Mouse (Mus musculus): ENCODE results near the gene Tgfbr2. TPM values are rescaled to one million over a fixed set of nuclear protein-coding genes. Genes with fewer than 3 reads are reported as not detected.

The Tgfbr2 gene
- polyA plus RNA-seq, 1 experiment from 2014 or later = 6.9 TPM

DNA sequence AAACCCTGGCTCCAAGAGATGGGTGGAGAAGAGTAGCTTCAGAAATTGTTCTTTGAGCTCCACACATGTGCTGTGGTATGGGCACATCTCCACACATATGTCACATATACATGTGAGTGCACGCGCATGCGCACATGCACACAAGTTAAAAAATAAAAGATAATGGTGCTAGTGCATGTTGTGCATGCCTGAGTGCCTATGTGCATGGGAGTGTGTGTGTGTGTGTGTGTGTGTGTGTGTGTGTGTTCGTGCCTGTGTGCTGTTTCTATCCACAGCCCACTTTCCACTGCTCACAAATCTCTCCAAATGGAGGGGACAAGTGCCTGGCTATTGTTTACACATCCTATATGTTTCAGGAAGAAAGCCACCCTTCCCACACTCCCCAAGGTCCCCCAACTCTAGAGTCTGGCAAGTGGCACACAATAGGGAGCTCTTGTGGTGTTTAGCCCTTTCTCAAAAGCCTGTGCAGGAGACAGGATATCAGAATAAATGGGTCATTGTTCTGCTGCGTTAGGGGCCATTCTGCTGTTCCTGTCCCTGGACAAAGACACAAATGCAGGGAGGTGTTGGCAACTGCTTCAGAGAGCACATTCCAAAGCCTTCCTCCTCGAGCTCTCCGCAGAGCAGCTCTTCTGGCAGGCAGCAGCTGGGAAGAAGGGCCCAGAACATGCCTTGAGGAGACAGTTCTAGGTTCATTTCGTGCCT, 37.9 kb upstream of the Tgfbr2 start:
- H3K9me3 ChIP-seq (replicated peaks) = no peaks in the 10 kb centered on the region
- H3K27me3 ChIP-seq (replicated peaks) = no peaks in the 10 kb centered on the region
- no peaks in the 10 kb centered on the region for H3K4me1 ChIP-seq
- no peaks in the 10 kb centered on the region for H3K36me3 ChIP-seq
- no peak overlapping the region for H3K27ac ChIP-seq
- ATAC-seq = no peak
- H3K4me3 ChIP-seq = no peak overlapping the region
- H3K4me2 ChIP-seq = no peak overlapping the region
- WGBS (ENCODE audit: insufficient replicate concordance) = 63% methylated on average over 8 of the region's 8 CpGs
- no peak overlapping the region for H3K9ac ChIP-seq

DNA sequence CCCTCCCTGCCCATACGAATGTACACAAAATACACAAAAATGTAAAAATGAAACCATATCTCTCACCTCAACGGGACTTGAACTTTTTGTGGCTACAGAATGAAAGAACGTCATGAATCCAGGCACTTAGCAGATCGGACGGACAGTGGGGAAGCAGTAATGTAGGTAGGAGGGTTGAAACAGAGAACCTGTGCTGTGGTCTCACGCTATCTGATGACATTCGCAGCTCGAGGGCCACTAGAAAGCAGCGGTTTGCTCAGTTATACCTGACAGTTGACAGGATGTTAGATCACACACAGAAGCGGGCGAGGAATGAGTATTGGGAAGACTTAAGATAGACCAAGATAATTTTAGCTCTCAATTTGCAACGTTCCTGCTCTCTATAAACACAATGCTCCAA, 36.9 kb upstream of the Tgfbr2 start:
- Histone ChIP-seq H3K9me3 (replicated peaks) (no peaks in the 10 kb centered on the region), H3K4me2 (no peak overlapping the region), H3K4me3 (no peak overlapping the region), H3K4me1 (no peaks in the 10 kb centered on the region), H3K9ac (no peak overlapping the region), H3K27me3 (replicated peaks) (no peaks in the 10 kb centered on the region), H3K36me3 (no peaks in the 10 kb centered on the region), H3K27ac (no peak overlapping the region)
- ATAC-seq = no peak
- 60% methylated on average over 12 of the region's 12 CpGs for WGBS (ENCODE audit: insufficient replicate concordance)

DNA sequence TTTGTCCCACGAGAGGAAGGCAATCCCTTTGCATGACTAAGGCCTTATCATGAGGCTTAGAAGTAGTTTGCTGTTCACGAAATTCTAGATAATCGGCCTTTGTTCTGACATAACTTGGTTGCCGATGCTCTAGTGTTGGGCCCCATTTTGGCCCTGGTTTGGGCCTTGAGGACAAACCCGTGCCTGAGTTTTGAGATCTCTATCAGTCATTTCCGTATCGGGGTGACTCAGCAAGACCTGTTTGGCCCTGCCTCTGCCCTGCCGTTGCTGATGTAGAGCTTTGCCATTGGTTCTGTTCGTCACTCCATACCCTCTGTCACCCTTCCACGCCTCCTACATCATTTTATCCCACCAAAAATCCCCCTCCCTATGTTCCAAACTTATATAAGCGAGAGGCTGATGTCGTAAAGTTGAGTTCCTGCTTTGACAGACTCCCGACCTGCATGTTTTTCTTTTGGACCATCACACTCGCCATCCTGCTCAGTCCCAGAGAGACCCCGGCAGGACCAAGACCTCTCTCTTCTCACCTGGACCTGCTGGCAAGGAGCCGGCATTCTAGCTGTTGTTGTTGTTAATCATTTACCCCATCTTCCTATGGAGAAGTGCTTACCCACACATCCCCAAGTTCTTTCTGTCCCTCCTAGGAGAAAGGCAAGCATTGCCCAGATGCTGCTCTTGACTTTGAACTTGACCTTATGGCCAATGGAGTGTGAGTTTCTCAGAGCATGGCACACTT, 33.2 kb upstream of the Tgfbr2 start:
- Histone ChIP-seq H3K9ac (no peak overlapping the region), H3K9me3 (replicated peaks) (no peaks in the 10 kb centered on the region), H3K27me3 (replicated peaks) (no peaks in the 10 kb centered on the region), H3K36me3 (no peaks in the 10 kb centered on the region), H3K27ac (no peak overlapping the region), H3K4me3 (no peak overlapping the region), H3K4me2 (no peak overlapping the region), H3K4me1 (no peaks in the 10 kb centered on the region)
- no peak for ATAC-seq
- 61% methylated on average over 16 of the region's 16 CpGs for WGBS (ENCODE audit: insufficient replicate concordance)

DNA sequence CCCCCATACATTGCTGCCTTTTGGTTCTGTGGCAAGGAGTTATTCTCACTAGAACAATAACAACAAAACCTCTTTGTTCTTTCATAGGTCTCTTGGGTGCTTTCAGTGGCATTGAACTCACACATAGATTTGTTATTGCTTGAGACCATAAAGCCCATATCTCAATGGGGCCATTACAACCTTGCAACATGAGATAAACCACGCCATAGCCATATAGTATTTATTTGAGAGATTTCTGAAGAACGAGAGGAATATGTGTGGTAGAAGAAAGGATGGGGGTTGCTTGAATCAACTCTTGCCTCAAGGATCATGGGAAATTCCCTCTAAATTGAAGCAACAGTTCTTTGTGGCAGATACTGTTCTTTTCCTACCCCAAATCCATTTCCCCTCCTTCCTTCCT, 31.7 kb upstream of the Tgfbr2 start:
- Histone ChIP-seq H3K27ac (no peak overlapping the region), H3K4me2 (no peak overlapping the region), H3K4me1 (no peaks in the 10 kb centered on the region), H3K27me3 (replicated peaks) (no peaks in the 10 kb centered on the region), H3K9me3 (replicated peaks) (no peaks in the 10 kb centered on the region), H3K36me3 (no peaks in the 10 kb centered on the region), H3K9ac (no peak overlapping the region), H3K4me3 (no peak overlapping the region)
- 48% methylated on average over 2 of the region's 2 CpGs for WGBS (ENCODE audit: insufficient replicate concordance)
- no peak for ATAC-seq

GRCm38 (mm10) chr9:116203675-116204074, 28.5 kb upstream of the Tgfbr2 start:
- Histone ChIP-seq H3K27me3 (replicated peaks) (no peaks in the 10 kb centered on the region), H3K27ac (no peak overlapping the region), H3K9me3 (replicated peaks) (no peaks in the 10 kb centered on the region), H3K9ac (no peak overlapping the region), H3K36me3 (no peaks in the 10 kb centered on the region), H3K4me1 (no peaks in the 10 kb centered on the region), H3K4me3 (no peak overlapping the region), H3K4me2 (no peak overlapping the region)
- WGBS (ENCODE audit: insufficient replicate concordance) = 63% methylated on average over 1 of the region's 1 CpGs
- ATAC-seq = no peak

DNA sequence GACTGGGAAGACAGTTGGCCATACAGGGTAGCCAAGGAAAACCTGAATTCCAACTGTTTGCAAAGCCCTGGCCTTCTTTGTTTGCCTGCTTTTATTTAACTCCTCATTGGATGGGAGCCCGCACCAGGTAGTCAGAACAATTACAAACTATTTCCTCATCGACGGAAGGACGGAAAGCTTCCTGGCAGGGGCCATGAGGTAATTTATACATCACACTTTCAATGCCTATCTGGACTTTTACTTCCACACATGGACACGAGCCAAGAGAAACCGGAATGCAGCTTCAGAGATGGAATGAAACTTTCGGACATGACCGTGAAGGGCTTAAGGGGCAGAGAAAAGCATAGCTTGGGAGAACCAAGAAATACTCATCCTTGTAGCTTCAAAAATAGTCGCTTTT, 24.0 kb upstream of the Tgfbr2 start:
- Histone ChIP-seq H3K9ac (no peak overlapping the region), H3K4me3 (no peak overlapping the region), H3K9me3 (replicated peaks) (no peaks in the 10 kb centered on the region), H3K27ac (no peak overlapping the region), H3K36me3 (no peaks in the 10 kb centered on the region), H3K27me3 (replicated peaks) (no peaks in the 10 kb centered on the region), H3K4me2 (no peak overlapping the region), H3K4me1 (no peaks in the 10 kb centered on the region)
- 71% methylated on average over 9 of the region's 9 CpGs for WGBS (ENCODE audit: insufficient replicate concordance)
- ATAC-seq = no peak

DNA sequence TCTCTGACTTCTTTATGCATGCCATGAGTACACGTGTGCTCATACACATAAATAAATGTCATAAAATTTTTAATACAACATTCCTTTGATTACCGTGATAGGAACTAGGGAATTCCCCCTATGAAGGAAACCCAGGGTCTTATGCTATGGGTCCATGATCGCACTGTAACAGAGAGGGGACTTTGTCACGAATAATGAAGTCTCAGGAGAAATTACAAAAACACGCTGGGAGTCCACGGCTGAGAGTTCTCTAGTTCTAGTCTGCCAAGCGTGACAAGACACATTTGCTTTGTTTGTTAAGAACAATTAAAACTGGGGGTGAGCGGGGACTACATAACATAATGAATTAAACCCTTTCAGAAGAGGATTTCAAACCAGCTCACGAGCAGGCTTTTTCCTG, 23.3 kb upstream of the Tgfbr2 start:
- Histone ChIP-seq H3K36me3 (no peaks in the 10 kb centered on the region), H3K4me3 (no peak overlapping the region), H3K9me3 (replicated peaks) (no peaks in the 10 kb centered on the region), H3K27ac (no peak overlapping the region), H3K4me1 (peaks cover 5% of the 10 kb centered on the region), H3K4me2 (no peak overlapping the region), H3K9ac (no peak overlapping the region), H3K27me3 (replicated peaks) (no peaks in the 10 kb centered on the region)
- ATAC-seq = no peak
- 73% methylated on average over 9 of the region's 9 CpGs for WGBS (ENCODE audit: insufficient replicate concordance)

DNA sequence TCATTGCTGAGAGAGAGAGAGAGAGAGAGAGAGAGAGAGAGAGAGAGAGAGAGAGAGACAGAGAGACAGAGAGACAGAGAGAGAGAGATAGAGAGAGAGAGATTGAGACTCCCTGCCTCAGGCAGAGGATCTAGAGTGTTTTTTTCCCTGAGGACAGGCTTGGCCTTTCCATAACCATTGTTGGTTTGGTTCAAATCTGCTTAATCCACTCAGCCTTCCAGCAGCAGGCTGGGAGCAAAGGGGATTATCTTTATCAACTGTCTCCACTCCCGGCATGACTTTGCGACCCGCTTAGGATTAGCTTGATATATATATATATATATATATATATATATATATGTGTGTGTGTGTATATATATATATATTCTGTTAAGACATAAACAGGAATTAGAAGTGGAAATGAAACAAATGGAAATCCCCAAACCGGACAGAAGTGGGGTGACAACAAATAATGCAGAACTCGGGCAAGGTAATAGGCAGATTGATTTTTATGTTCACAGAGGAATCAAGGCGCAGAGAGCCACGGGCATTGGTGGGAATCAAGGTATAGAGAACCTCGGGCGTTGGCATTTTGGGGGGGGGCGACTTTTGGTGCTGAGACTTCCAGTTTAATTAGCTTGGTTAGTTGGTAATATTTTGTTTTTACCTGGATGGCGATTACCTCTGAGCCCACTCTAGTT, 22.5 kb upstream of the Tgfbr2 start:
- H3K4me2 ChIP-seq = no peak overlapping the region
- no peaks in the 10 kb centered on the region for H3K9me3 ChIP-seq (replicated peaks)
- H3K9ac ChIP-seq = no peak overlapping the region
- no peaks in the 10 kb centered on the region for H3K27me3 ChIP-seq (replicated peaks)
- H3K36me3 ChIP-seq = no peaks in the 10 kb centered on the region
- ATAC-seq = no peak
- 76% methylated on average over 11 of the region's 11 CpGs for WGBS (ENCODE audit: insufficient replicate concordance)
- peaks cover 9% of the 10 kb centered on the region for H3K4me1 ChIP-seq
- no peak overlapping the region for H3K4me3 ChIP-seq
- no peak overlapping the region for H3K27ac ChIP-seq

DNA sequence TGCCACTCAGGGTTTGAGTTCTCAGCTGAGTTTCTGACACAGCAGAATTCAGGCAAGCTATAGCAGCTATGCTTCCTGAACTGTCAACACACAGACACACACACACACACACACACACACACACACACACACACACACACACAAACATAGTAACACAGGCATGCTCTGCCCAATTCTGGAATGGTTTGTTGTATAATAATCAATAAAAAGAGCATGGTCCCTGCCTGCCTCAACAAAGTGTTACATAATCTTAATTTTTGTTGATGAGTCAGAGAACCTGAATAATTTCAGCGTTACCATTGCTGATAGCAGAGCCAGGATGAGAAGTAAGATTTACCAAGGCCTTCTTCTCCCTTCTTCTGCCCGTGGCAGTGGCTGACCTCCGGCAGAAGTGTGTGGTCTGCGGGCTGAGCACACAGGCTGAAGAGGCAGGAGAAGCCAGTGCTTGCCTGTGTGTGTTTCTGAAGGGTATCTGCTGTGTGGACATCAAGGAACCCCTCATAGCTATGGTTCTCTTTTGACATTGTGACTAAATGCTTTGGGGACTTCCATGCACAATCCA, 18.8 kb upstream of the Tgfbr2 start:
- Histone ChIP-seq H3K4me2 (no peak overlapping the region), H3K9me3 (replicated peaks) (no peaks in the 10 kb centered on the region), H3K9ac (no peak overlapping the region), H3K36me3 (no peaks in the 10 kb centered on the region), H3K4me1 (peaks cover 9% of the 10 kb centered on the region), H3K27ac (no peak overlapping the region), H3K4me3 (no peak overlapping the region), H3K27me3 (replicated peaks) (no peaks in the 10 kb centered on the region)
- ATAC-seq = no peak
- 31% methylated on average over 4 of the region's 4 CpGs for WGBS (ENCODE audit: insufficient replicate concordance)

- Histone ChIP-seq H3K4me2 (no peak overlapping the region), H3K27ac (no peak overlapping the region), H3K4me1 (peaks cover 9% of the 10 kb centered on the region), H3K4me3 (no peak overlapping the region), H3K36me3 (no peaks in the 10 kb centered on the region), H3K9ac (no peak overlapping the region), H3K9me3 (replicated peaks) (no peaks in the 10 kb centered on the region), H3K27me3 (replicated peaks) (no peaks in the 10 kb centered on the region)
- WGBS (ENCODE audit: insufficient replicate concordance) = 50% methylated on average over 1 of the region's 1 CpGs
- ATAC-seq = no peak
These were observed 18.3 kb upstream of the Tgfbr2 start for GRCm38 (mm10) chr9:116193535-116193881.

DNA sequence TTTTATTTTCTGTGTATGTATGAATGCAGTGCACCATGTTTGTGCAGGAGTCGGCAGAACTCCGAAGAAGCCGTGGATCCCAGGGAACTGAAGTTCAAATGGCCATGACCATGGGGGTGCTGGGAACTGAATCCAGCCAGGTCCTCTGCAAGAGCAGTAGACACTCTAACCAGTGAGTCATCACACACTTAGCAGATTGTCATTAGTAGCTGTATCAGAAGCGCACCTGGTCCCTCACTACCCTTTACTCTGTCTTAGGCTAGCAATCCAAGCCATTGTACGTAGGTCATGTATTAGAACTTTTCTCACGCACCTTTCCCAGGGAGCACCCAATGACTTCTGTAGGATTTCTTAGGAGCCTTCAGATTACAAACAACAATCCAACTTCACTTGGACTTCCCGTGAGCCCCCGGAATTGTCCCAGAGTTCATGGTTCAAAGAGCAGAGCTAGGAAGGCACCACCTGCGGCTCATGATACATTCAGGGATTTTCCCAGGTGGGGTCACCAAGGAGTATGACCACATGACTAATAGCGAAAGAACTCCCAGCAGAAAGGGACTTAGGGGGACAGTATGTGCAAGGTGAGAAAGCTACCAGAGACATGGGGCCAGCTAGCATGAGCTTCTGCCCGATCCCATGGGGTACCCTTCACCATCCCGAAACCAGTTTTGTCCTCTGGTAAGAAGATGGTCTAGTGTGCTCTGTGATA, 17.8 kb upstream of the Tgfbr2 start:
- Histone ChIP-seq H3K36me3 (no peaks in the 10 kb centered on the region), H3K27ac (no peak overlapping the region), H3K4me1 (peaks cover 9% of the 10 kb centered on the region), H3K4me2 (no peak overlapping the region), H3K27me3 (replicated peaks) (no peaks in the 10 kb centered on the region), H3K9ac (no peak overlapping the region), H3K9me3 (replicated peaks) (no peaks in the 10 kb centered on the region), H3K4me3 (no peak overlapping the region)
- WGBS (ENCODE audit: insufficient replicate concordance) = 86% methylated on average over 12 of the region's 12 CpGs
- no peak for ATAC-seq

DNA sequence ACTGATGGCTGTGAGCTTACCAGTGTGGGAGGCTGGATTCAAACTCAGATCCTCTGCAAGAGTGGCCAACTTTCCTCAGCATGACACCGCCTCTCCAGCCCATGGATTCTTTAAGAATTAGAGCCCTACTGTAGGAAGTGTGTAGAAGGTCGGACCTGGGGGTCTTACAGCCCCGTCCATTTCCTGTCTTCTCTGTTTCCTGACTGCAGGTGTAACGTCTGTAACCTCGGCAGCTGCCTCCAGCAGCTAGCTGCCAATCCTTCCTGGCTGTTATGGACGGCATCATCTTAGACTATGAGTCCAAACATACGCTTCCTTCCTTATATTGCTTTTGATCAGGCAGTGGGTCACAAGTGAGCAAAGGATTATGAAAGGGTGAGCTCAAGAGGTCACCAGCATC, 17.1 kb upstream of the Tgfbr2 start:
- no peak overlapping the region for H3K4me3 ChIP-seq
- WGBS (ENCODE audit: insufficient replicate concordance) = 42% methylated on average over 7 of the region's 7 CpGs

More for the DNA sequence above, 17.1 kb upstream of the Tgfbr2 start:
- Histone ChIP-seq H3K9me3 (replicated peaks) (no peaks in the 10 kb centered on the region), H3K9ac (no peak overlapping the region), H3K4me1 (peaks cover 13% of the 10 kb centered on the region), H3K27me3 (replicated peaks) (no peaks in the 10 kb centered on the region), H3K36me3 (no peaks in the 10 kb centered on the region), H3K27ac (no peak overlapping the region), H3K4me2 (no peak overlapping the region)
- no peak for ATAC-seq
